8 mouse cellular contexts compared by ENCODE assay signal in genomic region chr5:67426478-67427442, GRCm38 (mm10). TPM values are rescaled to one million over a fixed set of nuclear protein-coding genes. Genes with fewer than 3 reads are reported as not detected.
DNase-seq lines count a peak whose midpoint lies in the region; ATAC-seq and TF ChIP-seq lines count a peak whose summit lies in the region.

No protein-coding gene starts in this region.

- peak overlapping the region; percentile 69 for H3K4me2 ChIP-seq in hindbrain, embryonic 13.5 days
- H3K4me2 ChIP-seq in lung, embryonic 16.5 days (ENCODE audit: low read depth, low read length), result peak overlapping the region; percentile 90
- peak overlapping the region; percentile 81 for H3K4me2 ChIP-seq in stomach, embryonic 14.5 days (replicated peaks; ENCODE audit: low read depth, low read length)

- no peaks in the 10 kb centered on the region for H3K4me1 ChIP-seq in embryonic fibroblast, embryonic 13.5 days (ENCODE audit: control insufficient read depth, insufficient read depth, low read length)
- H3K4me1 ChIP-seq in hindbrain, embryonic 13.5 days (replicated peaks), result peaks cover 44% of the 10 kb centered on the region
- H3K4me1 ChIP-seq in lung, embryonic 16.5 days (replicated peaks; ENCODE audit: control insufficient read depth, insufficient read depth, low read length), result peaks cover 9% of the 10 kb centered on the region; the same call in 1 of the 2 replicates
- H3K4me1 ChIP-seq in stomach, embryonic 14.5 days (ENCODE audit: control insufficient read depth, insufficient read depth, low read length), result no peaks in the 10 kb centered on the region; the same call in 1 of the 2 replicates

- no peak for TF ChIP-seq CTCF in embryonic fibroblast, embryonic 13.5 days (IDR thresholded peaks at IDR 0.05; ENCODE audit: borderline replicate concordance, insufficient read depth, low read length)

- H3K27me3 ChIP-seq in hindbrain, embryonic 13.5 days, result peaks cover 8% of the 10 kb centered on the region; the same call in 1 of the 2 replicates
- H3K27me3 ChIP-seq in lung, embryonic 16.5 days (ENCODE audit: control insufficient read depth, insufficient read depth, low read depth, low read length), result peaks cover 11% of the 10 kb centered on the region
- H3K27me3 ChIP-seq in stomach, embryonic 14.5 days (ENCODE audit: control insufficient read depth, insufficient read depth, low read length), result 0 out of 2 replicates have a peak, but pooled peaks cover 9% of the 10 kb centered on the region

- no peak for TF ChIP-seq POLR2A in embryonic fibroblast, embryonic 13.5 days (IDR thresholded peaks at IDR 0.05; ENCODE audit: low read depth, low read length)

- under 1% methylated on average over 78 of the region's 121 CpGs for WGBS in hindbrain, embryonic 13.5 days
- WGBS in lung, embryonic 16.5 days, result under 1% methylated on average over 87 of the region's 121 CpGs
- WGBS in stomach, embryonic 14.5 days, result under 1% methylated on average over 108 of the region's 121 CpGs

- no peaks in the 10 kb centered on the region for H3K36me3 ChIP-seq in hindbrain, embryonic 13.5 days
- no peaks in the 10 kb centered on the region for H3K36me3 ChIP-seq in lung, embryonic 16.5 days (ENCODE audit: control insufficient read depth, insufficient read depth, low read length)
- H3K36me3 ChIP-seq in stomach, embryonic 14.5 days (ENCODE audit: control insufficient read depth, insufficient read depth, low read length), result no peaks in the 10 kb centered on the region

- H3K9me3 ChIP-seq in hindbrain, embryonic 13.5 days, result no peaks in the 10 kb centered on the region
- no peaks in the 10 kb centered on the region for H3K9me3 ChIP-seq in lung, embryonic 16.5 days (ENCODE audit: control insufficient read depth, low read length)
- H3K9me3 ChIP-seq in stomach, embryonic 14.5 days (ENCODE audit: control insufficient read depth, low read depth, low read length), result no peaks in the 10 kb centered on the region

- peak; percentile 50 for ATAC-seq in hindbrain, embryonic 13.5 days (ENCODE audit: low FRiP score)
- ATAC-seq in lung, embryonic 16.5 days (ENCODE audit: low read depth), result peak; percentile 57
- ATAC-seq in stomach, embryonic 14.5 days (ENCODE audit: insufficient number of reproducible peaks, insufficient read depth, low FRiP score, low read depth), result peak; percentile 44

- H3K4me3 ChIP-seq in embryonic fibroblast, embryonic 13.5 days (ENCODE audit: insufficient read depth, low read length), result peak overlapping the region; percentile 33
- H3K4me3 ChIP-seq in hindbrain, embryonic 13.5 days, result peak overlapping the region; percentile 76
- H3K4me3 ChIP-seq in lung, embryonic 16.5 days (ENCODE audit: low read length), result peak overlapping the region; percentile 76
- H3K4me3 ChIP-seq in stomach, embryonic 14.5 days (ENCODE audit: low read depth, low read length), result peak overlapping the region; percentile 65

- peak overlapping the region; percentile 87 for H3K9ac ChIP-seq in hindbrain, embryonic 13.5 days
- peak overlapping the region; percentile 69 for H3K9ac ChIP-seq in lung, embryonic 16.5 days (ENCODE audit: low read length)
- peak overlapping the region; percentile 42; the same call in 1 of the 2 replicates for H3K9ac ChIP-seq in stomach, embryonic 14.5 days (replicated peaks; ENCODE audit: low read depth, low read length)

- peak; percentile 94 for DNase-seq in heart, adult 11 months
- no peak for DNase-seq in heart, adult 8-10 months (ENCODE audit: low spot score)
- peak; percentile 16 for DNase-seq in T-cell, adult 2 months (ENCODE audit: low spot score)
- no peak for DNase-seq in spleen, postnatal 4 days (ENCODE audit: low spot score in 2 of 2)

- no peak overlapping the region for H3K27ac ChIP-seq in embryonic fibroblast, embryonic 13.5 days (ENCODE audit: insufficient read depth, low read length)
- H3K27ac ChIP-seq in hindbrain, embryonic 13.5 days, result peak overlapping the region; percentile 90
- peak overlapping the region; percentile 59 for H3K27ac ChIP-seq in lung, embryonic 16.5 days (ENCODE audit: low read length)
- H3K27ac ChIP-seq in stomach, embryonic 14.5 days (ENCODE audit: low read length), result no peak overlapping the region

RNA-seq across cellular contexts. Expression of gene Bend4, which starts 1.4 kb away (rescaled TPM):
- 1 to 10 TPM; 2.6 to 3.4 (median 2.8) TPM for total RNA-seq in heart, adult 8-10 months (2022)
- 0.92 and 0.93 TPM in 2 replicates for polyA plus RNA-seq in embryonic fibroblast, embryonic 13.5 days (2011; ENCODE audit: insufficient read length, low read depth, missing spikeins)
- polyA plus RNA-seq in hindbrain, embryonic 13.5 days (2015; fragmentation: Nextera tagmentation; extraction: Ambion mirVana), result 12.2 and 12.6 TPM in 2 replicates
- 7.4 and 7.5 TPM in 2 replicates for polyA plus RNA-seq in lung, embryonic 16.5 days (2015; fragmentation: Nextera tagmentation; extraction: Ambion mirVana)
- polyA plus RNA-seq in stomach, embryonic 14.5 days (2014; fragmentation: Nextera tagmentation; extraction: Ambion mirVana), result 4.7 and 4.9 TPM in 2 replicates

Comparison
In these comparisons a context has a peak if more than half of its experiments do, and no peak if none do; other contexts are left out.
1. DNase-seq: peak in heart, adult 11 months (single experiment) and T-cell, adult 2 months (single experiment); none in heart, adult 8-10 months (single experiment) and spleen, postnatal 4 days (0 of 2).
2. H3K27ac ChIP-seq: peak in hindbrain, embryonic 13.5 days (single experiment) and lung, embryonic 16.5 days (single experiment); none in embryonic fibroblast, embryonic 13.5 days (single experiment) and stomach, embryonic 14.5 days (single experiment).
3. Peak in every context shown above with its lines, with median percentiles within 50 percentile points of each other: H3K4me3 ChIP-seq, ATAC-seq, H3K4me2 ChIP-seq and H3K9ac ChIP-seq.